Mouse (Mus musculus): ENCODE measurements around the gene Traf7.

- TF ChIP-seq ZC3H11A (IDR thresholded peaks at IDR 0.05; ENCODE audit: low read depth, low read length), result no peak
- no peak for TF ChIP-seq CTCF (conservative IDR thresholded peaks at IDR 0.05 in 1 of 2, IDR thresholded peaks at IDR 0.05 in 1 of 2; ENCODE audit: low read depth in 2 of 2, low read length in 2 of 2)
- TF ChIP-seq POLR2A (IDR thresholded peaks at IDR 0.05; ENCODE audit: low read depth, low read length), result peak; percentile 32; the same call in 1 of the 2 replicates
- no peak for TF ChIP-seq CHD1 (IDR thresholded peaks at IDR 0.05; ENCODE audit: low read depth, low read length)
- no peak for TF ChIP-seq MAX (IDR thresholded peaks at IDR 0.05; ENCODE audit: low read length)
- TF ChIP-seq MEF2A (IDR thresholded peaks at IDR 0.05; ENCODE audit: borderline replicate concordance, low read depth, low read length), result no peak
- TF ChIP-seq ZNF384 (IDR thresholded peaks at IDR 0.05; ENCODE audit: low read depth, low read length), result no peak
- no peak for TF ChIP-seq CHD2 (IDR thresholded peaks at IDR 0.05; ENCODE audit: low read length)
- TF ChIP-seq ZMIZ1 (IDR thresholded peaks at IDR 0.05; ENCODE audit: low read depth, low read length), result no peak
- no peak for TF ChIP-seq BHLHE40 (IDR thresholded peaks at IDR 0.05; ENCODE audit: low read depth, low read length)
- no peak for TF ChIP-seq MAFK (IDR thresholded peaks at IDR 0.05; ENCODE audit: insufficient replicate concordance, low read length)
Measured at GRCm38 (mm10) chr17:24473612-24474275, 54.0 kb downstream of the Traf7 start, which contains the start of gene Bricd5.
